Mouse (Mus musculus) lung, postnatal 0 days (tissue): Measurements from ENCODE around the gene Cyp2d22. TPM values are rescaled to one million over a fixed set of nuclear protein-coding genes. Genes with fewer than 3 reads are reported as not detected.

Source experiments
- ATAC-seq: fragments of 200-750 bp; cut with Nextera tagmentation; 2 replicates; pipeline ENCODE4 v1.8.0; 2017; ENCODE audit warnings: moderate library complexity
- DNase-seq: peaks from one replicate; pipeline ENCODE4 v3.0.0-alpha.2; 2016; ENCODE audit warnings: low spot score
- H3K27ac ChIP-seq: fragments of 300-500 bp; sonication (generic); 2 replicates; pipeline ENCODE4 v1.5.1; 2014; ENCODE audit warnings: antibody characterized with exemption, mild to moderate bottlenecking, low read length, mixed read lengths
- H3K27me3 ChIP-seq: fragments of 300-500 bp; sonication (generic); replicated peaks from 2 replicates; pipeline ENCODE4 v1.6.1; 2014; ENCODE audit warnings: low read length, mixed read lengths; ENCODE audit not compliant: insufficient read depth
- H3K36me3 ChIP-seq: fragments of 300-500 bp; sonication (generic); 2 replicates; pipeline ENCODE4 v1.6.1; 2014; ENCODE audit warnings: low read length, mixed read lengths; ENCODE audit not compliant: insufficient read depth
- H3K4me1 ChIP-seq: fragments of 300-500 bp; sonication (generic); 2 replicates; pipeline ENCODE4 v1.6.1; 2014; ENCODE audit warnings: antibody characterized with exemption, low read depth, low read length, mixed read lengths; ENCODE audit not compliant: insufficient read depth
- H3K4me2 ChIP-seq: fragments of 300-500 bp; sonication (generic); replicated peaks from 2 replicates; pipeline ENCODE4 v1.6.1; 2014; ENCODE audit warnings: low read depth, mild to moderate bottlenecking, low read length, moderate library complexity, mixed read lengths
- H3K4me3 ChIP-seq: fragments of 300-500 bp; sonication (generic); 2 replicates; pipeline ENCODE4 v1.5.1; 2014; ENCODE audit warnings: low read depth, low read length
- H3K9ac ChIP-seq: fragments of 300-500 bp; sonication (generic); replicated peaks from 2 replicates; pipeline ENCODE4 v1.6.1; 2014; ENCODE audit warnings: low read depth, mild to moderate bottlenecking
- H3K9me3 ChIP-seq: fragments of 300-500 bp; sonication (generic); 2 replicates; pipeline ENCODE4 v1.6.1; 2016; ENCODE audit warnings: low read length, mixed read lengths
- CTCF ChIP-seq: IDR thresholded peaks from 2 replicates; pipeline ENCODE4 v1.5.1; 2016; ENCODE audit warnings: antibody characterized with exemption, mild to moderate bottlenecking
- EP300 ChIP-seq: IDR thresholded peaks from 2 replicates; pipeline ENCODE4 v1.6.1; 2016; ENCODE audit warnings: antibody characterized with exemption, mild to moderate bottlenecking, control low read depth
- WGBS: fragments of 180-500 bp; shearing (Covaris S2); extraction: QIAGEN DNeasy Blood & Tissue Kit; methylation state at CpG from one replicate; pipeline ENCODE4 v1.1.7; 2014; 5-methylcytosine and 5-hydroxymethylcytosine counted together
- polyA plus RNA-seq: library from polyadenylated mRNA; unstranded; fragments of >200 nt; fragmentation: Nextera tagmentation; extraction: Ambion mirVana; gene quantifications from 2 replicates; pipeline ENCODE4 v1.2.1, GENCODE M21; 2015

Cyp2d22 gene
- polyA plus RNA-seq, 1 experiment from 2014 or later = 13.3 TPM

DNA sequence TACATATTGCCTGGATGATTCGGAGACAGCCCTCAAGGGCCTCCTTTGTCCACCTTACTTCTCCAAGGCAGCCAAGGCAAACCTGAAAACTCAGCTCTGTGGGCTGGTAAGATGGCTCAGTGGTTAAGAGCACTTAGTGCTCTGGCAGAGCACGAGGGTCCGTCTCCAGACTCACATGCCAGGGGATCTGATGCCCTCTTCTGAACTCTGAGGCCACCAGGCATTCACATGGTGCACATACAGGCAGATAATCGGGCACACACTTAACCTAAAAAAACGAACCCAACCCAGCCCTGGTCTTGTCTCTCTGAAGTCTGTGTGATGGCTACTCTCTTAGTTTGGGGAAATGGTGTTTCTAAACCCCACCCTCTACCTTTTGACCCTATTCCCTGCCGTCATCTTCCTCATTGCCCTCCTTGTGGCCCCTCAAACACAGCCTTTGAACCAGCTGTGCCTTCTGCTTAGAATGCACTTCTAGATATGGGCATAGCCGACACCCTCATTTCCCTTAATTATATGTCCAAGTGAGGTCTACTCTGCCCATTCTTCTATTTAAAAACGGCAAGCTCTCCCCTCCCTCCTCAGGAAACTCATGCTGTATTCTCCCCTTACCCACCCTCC, 40.3 kb downstream of the Cyp2d22 start:
- H3K4me1 ChIP-seq = peaks cover 7% of the 10 kb centered on the region; the same call in 1 of the 2 replicates
- no peak overlapping the region for H3K9ac ChIP-seq
- peaks cover 12% of the 10 kb centered on the region for H3K36me3 ChIP-seq
- no peaks in the 10 kb centered on the region for H3K27me3 ChIP-seq
- 58% methylated on average over 8 of the region's 8 CpGs for WGBS
- DNase-seq (peak; percentile 27), ATAC-seq (no peak)
- TF ChIP-seq EP300 = no peak
- no peak for TF ChIP-seq CTCF
- H3K4me2 ChIP-seq = no peak overlapping the region
- no peaks in the 10 kb centered on the region for H3K9me3 ChIP-seq
- no peak overlapping the region for H3K4me3 ChIP-seq
- H3K27ac ChIP-seq = peak overlapping the region; percentile 73; the same call in 1 of the 2 replicates

DNA sequence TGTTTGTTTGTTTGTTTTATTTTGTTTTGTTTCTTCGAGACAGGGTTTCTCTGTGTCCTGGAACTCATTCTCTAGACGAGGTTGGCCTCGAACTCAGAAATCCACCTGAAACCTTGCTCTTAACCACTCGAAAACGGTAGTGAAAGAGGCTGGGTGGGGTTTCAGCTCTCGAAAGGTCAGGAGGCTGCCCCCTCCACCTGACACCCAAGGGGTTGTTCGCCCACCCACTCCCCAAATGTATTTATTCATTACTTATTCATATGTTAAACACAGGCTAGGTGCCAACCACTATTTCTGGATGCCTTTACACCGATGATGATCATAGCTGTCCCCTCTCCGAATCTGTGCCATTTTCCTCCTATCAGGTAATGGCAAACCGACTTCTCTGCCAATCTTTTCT, 40.9 kb downstream of the Cyp2d22 start:
- H3K27ac ChIP-seq = peak overlapping the region; percentile 74; the same call in 1 of the 2 replicates
- 47% methylated on average over 10 of the region's 10 CpGs for WGBS
- H3K9ac ChIP-seq = peak overlapping the region; percentile 68; the same call in 1 of the 2 replicates
- DNase-seq (no peak), ATAC-seq (no peak)
- H3K36me3 ChIP-seq = peaks cover 18% of the 10 kb centered on the region
- H3K4me3 ChIP-seq = peak overlapping the region; percentile 67
- H3K4me1 ChIP-seq = peaks cover 7% of the 10 kb centered on the region; the same call in 1 of the 2 replicates
- TF ChIP-seq EP300 = no peak
- TF ChIP-seq CTCF = no peak
- no peaks in the 10 kb centered on the region for H3K9me3 ChIP-seq
- no peaks in the 10 kb centered on the region for H3K27me3 ChIP-seq
- H3K4me2 ChIP-seq = peak overlapping the region; percentile 64

DNA sequence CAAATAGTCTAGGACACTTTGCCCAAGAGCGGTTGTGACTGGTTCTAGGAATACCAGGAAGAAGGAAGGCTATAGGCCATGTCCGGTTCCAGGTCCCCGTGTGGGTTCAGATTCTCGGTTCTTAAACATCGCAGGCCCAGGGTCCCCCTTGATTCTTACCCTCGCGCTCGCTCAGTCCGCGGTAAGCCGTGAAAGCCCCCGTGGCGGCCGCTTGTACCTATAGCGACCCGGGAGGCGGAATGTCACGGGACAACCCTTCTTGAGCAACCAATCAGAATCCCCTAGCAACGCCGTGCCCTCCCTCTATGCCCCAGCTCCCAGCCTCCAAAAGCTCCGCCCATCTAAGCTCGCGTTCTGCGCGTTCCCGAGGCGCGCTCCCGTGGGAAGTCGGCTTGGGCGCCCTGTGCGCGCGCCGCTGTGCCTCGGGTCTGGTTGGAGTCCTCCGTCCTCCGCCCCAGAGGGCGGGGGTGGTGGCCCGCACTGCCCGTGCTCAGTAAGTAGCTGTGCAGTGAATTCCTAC, 41.4 kb downstream of the Cyp2d22 start, which contains the start of the genes Naga, Pheta2 and Smdt1:
TSS of gene Naga (minus strand) at position 333 of the 520 bp plus-strand sequence.
TSS of gene Pheta2 (plus strand) at position 350 of the 520 bp plus-strand sequence.
TSS of gene Smdt1 (plus strand) at position 367 of the 520 bp plus-strand sequence.
- Histone ChIP-seq H3K27ac (peak within 1 kb of the TSS; percentile 74), H3K4me1 (peaks cover 7% of the 10 kb centered on the region; the same call in 1 of the 2 replicates), H3K9ac (peak within 1 kb of the TSS; percentile 68), H3K4me2 (peak within 1 kb of the TSS; percentile 64), H3K9me3 (no peaks in the 10 kb centered on the region), H3K27me3 (no peaks in the 10 kb centered on the region), H3K36me3 (peaks cover 21% of the 10 kb centered on the region), H3K4me3 (peak within 1 kb of the TSS; percentile 67)
- TF ChIP-seq CTCF = peak; percentile 42; the same call in 1 of the 2 replicates
- TF ChIP-seq EP300 = no peak
- ATAC-seq (peak; percentile 91), DNase-seq (peak; percentile 98)
- under 1% methylated on average over 41 of the region's 41 CpGs for WGBS

DNA sequence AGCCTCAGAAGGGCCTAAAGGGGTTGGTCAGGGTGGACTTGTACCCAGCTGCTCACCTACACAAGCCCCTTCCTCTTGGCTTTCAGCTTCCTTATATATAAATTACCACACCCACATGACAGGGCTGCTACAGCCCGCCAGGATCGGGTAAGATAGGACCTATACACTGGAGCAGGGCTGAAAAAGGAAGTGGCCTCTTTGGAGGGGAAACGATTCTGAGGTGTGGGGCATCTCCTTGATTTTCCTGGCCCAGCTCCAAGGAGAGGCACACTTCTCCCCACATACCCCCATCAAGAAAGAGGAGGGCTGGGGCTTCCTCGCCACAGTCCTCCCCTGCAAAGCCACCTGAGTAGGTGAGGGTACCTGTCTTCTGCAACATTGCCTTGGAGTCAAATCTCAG, 42.2 kb downstream of the Cyp2d22 start:
- no peak overlapping the region for H3K27ac ChIP-seq
- no peaks in the 10 kb centered on the region for H3K27me3 ChIP-seq
- peaks cover 7% of the 10 kb centered on the region; the same call in 1 of the 2 replicates for H3K4me1 ChIP-seq
- DNase-seq (peak; percentile 48), ATAC-seq (no peak)
- 8% methylated on average over 4 of the region's 4 CpGs for WGBS
- TF ChIP-seq CTCF (no peak), EP300 (no peak)
- peak overlapping the region; percentile 68 for H3K9ac ChIP-seq
- peak overlapping the region; percentile 64 for H3K4me2 ChIP-seq
- H3K9me3 ChIP-seq = no peaks in the 10 kb centered on the region
- peaks cover 21% of the 10 kb centered on the region for H3K36me3 ChIP-seq
- peak overlapping the region; percentile 67 for H3K4me3 ChIP-seq

DNA sequence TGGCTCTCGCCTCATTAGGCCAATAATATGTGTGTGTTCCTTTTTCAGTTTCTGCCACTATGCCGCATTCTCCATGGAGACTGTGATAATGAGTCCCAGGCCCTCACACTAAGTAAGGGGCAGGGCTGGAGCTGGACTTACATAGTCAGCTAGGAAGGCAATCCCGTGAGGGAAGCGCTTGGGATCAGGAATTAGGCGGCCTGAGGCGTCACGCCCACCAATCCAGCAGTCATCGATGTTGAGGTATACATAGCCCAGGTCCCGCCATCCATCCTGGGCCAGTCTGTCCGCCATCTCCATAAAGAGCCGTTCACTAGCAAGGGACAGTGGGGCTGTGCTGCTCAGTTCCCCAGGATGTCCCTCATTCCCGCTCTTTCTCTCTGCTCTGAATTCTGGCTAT, 43.4 kb downstream of the Cyp2d22 start:
- Histone ChIP-seq H3K9me3 (no peaks in the 10 kb centered on the region), H3K27me3 (no peaks in the 10 kb centered on the region), H3K4me3 (no peak overlapping the region), H3K9ac (no peak overlapping the region), H3K4me1 (peaks cover 7% of the 10 kb centered on the region; the same call in 1 of the 2 replicates), H3K27ac (no peak overlapping the region), H3K4me2 (no peak overlapping the region), H3K36me3 (peaks cover 21% of the 10 kb centered on the region)
- ATAC-seq (no peak), DNase-seq (no peak)
- TF ChIP-seq CTCF = no peak
- no peak for TF ChIP-seq EP300
- WGBS = 93% methylated on average over 12 of the region's 12 CpGs

DNA sequence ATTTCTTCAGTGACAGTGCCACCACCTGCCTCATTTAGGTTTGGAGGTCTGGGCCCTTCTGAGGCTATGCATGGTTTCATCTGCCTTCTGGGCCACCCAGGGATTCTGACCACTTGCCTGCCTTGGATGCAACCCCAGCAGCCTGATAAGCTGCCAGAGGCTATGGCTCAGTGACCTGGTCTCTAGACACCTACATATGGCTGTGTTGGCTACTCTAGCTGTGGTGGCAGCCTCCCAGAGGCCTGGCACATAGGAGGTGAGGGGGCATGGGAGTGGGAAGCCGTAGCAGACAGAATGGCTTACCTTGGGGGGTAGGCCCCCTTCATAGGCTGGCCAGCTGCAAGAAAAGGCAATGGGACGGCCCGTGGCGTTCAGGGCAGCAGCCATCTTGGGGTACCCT, 44.9 kb downstream of the Cyp2d22 start:
- DNase-seq (no peak), ATAC-seq (no peak)
- Histone ChIP-seq H3K27ac (no peak overlapping the region), H3K36me3 (peaks cover 25% of the 10 kb centered on the region), H3K9me3 (no peaks in the 10 kb centered on the region), H3K4me2 (no peak overlapping the region), H3K9ac (no peak overlapping the region), H3K4me1 (peaks cover 7% of the 10 kb centered on the region; the same call in 1 of the 2 replicates), H3K27me3 (no peaks in the 10 kb centered on the region), H3K4me3 (no peak overlapping the region)
- 95% methylated on average over 4 of the region's 4 CpGs for WGBS
- TF ChIP-seq EP300 = no peak
- TF ChIP-seq CTCF = no peak
